Mouse (Mus musculus) retina, adult 2 months (tissue): ENCODE data around the gene Pter.

Source experiments
- DNase-seq: peaks from one replicate; pipeline ENCODE4 v3.0.0-alpha.2; 2012; ENCODE audit warnings: low read depth, low spot score

Gene Pter

GRCm38 (mm10) chr2:13009261-13009972 lies 85.6 kb downstream of the Pter start:
- no peak for DNase-seq

- DNase-seq, result no peak
Measured at GRCm38 (mm10) chr2:13010030-13010459, 86.2 kb downstream of the Pter start.

- DNase-seq, result no peak
Measured at GRCm38 (mm10) chr2:13010460-13011341, 86.9 kb downstream of the Pter start.

- DNase-seq, result no peak
Measured at GRCm38 (mm10) chr2:13011472-13011871, 87.6 kb downstream of the Pter start, which contains the start of gene C1ql3. Gene C1ql3, minus strand, starts transcription at chr2:13011806.

- DNase-seq, result no peak
Measured at GRCm38 (mm10) chr2:13011973-13012372, 88.1 kb downstream of the Pter start.

- DNase-seq, result peak; percentile 74
Measured at GRCm38 (mm10) chr2:13018382-13018781, 94.5 kb downstream of the Pter start.

- no peak for DNase-seq
Measured at GRCm38 (mm10) chr2:13018861-13019260, 95.0 kb downstream of the Pter start.

GRCm38 (mm10) chr2:13038772-13039171 lies 114.9 kb downstream of the Pter start:
- DNase-seq, result no peak

- no peak for DNase-seq
Measured at GRCm38 (mm10) chr2:13039785-13040184, 115.9 kb downstream of the Pter start.

GRCm38 (mm10) chr2:13044555-13044954 lies 120.7 kb downstream of the Pter start:
- no peak for DNase-seq

- no peak for DNase-seq
Measured at GRCm38 (mm10) chr2:13048649-13049048, 124.8 kb downstream of the Pter start.
